Mouse (Mus musculus) intestine, embryonic 16.5 days (tissue): ENCODE results near the gene Rps24. TPM values are rescaled to one million over a fixed set of nuclear protein-coding genes. Genes with fewer than 3 reads are reported as not detected.

Experiments used
- ATAC-seq: fragments of 200-750 bp; cut with Nextera tagmentation; 2 replicates; pipeline ENCODE4 v1.8.0; 2017; ENCODE audit warnings: moderate TSS enrichment, moderate library complexity
- H3K27ac ChIP-seq: fragments of 300-500 bp; sonication (generic); 2 replicates; pipeline ENCODE4 v1.5.1; 2014; ENCODE audit warnings: mild to moderate bottlenecking, low read length
- H3K27me3 ChIP-seq: fragments of 300-500 bp; sonication (generic); replicated peaks from 2 replicates; pipeline ENCODE4 v1.6.1; 2014; ENCODE audit warnings: low read length, control low read depth, mixed read lengths; ENCODE audit not compliant: control insufficient read depth, insufficient read depth
- H3K36me3 ChIP-seq: fragments of 300-500 bp; sonication (generic); 2 replicates; pipeline ENCODE4 v1.6.1; 2014; ENCODE audit warnings: low read length, control low read depth; ENCODE audit not compliant: control insufficient read depth, insufficient read depth
- H3K4me1 ChIP-seq: fragments of 300-500 bp; sonication (generic); 2 replicates; pipeline ENCODE4 v1.6.1; 2014; ENCODE audit warnings: low read length, control low read depth, mixed read lengths; ENCODE audit not compliant: control insufficient read depth, insufficient read depth
- H3K4me2 ChIP-seq: fragments of 300-500 bp; sonication (generic); 2 replicates; pipeline ENCODE4 v1.6.1; 2014; ENCODE audit warnings: low read depth, low read length, control low read depth
- H3K4me3 ChIP-seq: fragments of 300-500 bp; sonication (generic); 2 replicates; pipeline ENCODE4 v1.5.1; 2014; ENCODE audit warnings: mild to moderate bottlenecking, low read length
- H3K9ac ChIP-seq: fragments of 300-500 bp; sonication (generic); 2 replicates; pipeline ENCODE4 v1.6.1; 2014; ENCODE audit warnings: low read depth, low read length
- H3K9me3 ChIP-seq: fragments of 300-500 bp; sonication (generic); 2 replicates; pipeline ENCODE4 v1.6.1; 2016; ENCODE audit warnings: low read length, control low read depth; ENCODE audit not compliant: control insufficient read depth
- WGBS: fragments of 180-500 bp; shearing (Covaris S2); extraction: QIAGEN DNeasy Blood & Tissue Kit; methylation state at CpG from one replicate; pipeline ENCODE4 v1.1.7; 2014; 5-methylcytosine and 5-hydroxymethylcytosine counted together
- polyA plus RNA-seq: library from polyadenylated mRNA; unstranded; fragments of >200 nt; fragmentation: Nextera tagmentation; extraction: Ambion mirVana; gene quantifications from 2 replicates; pipeline ENCODE4 v1.2.1, GENCODE M21; 2015

Rps24 gene
- polyA plus RNA-seq, 1 experiment from 2014 or later, result 745 TPM

- no peak overlapping the region for H3K9ac ChIP-seq
- ATAC-seq, result peak; percentile 81
- no peaks in the 10 kb centered on the region for H3K36me3 ChIP-seq
- no peaks in the 10 kb centered on the region for H3K27me3 ChIP-seq
- H3K9me3 ChIP-seq, result no peaks in the 10 kb centered on the region
- 3% methylated on average over 6 of the region's 6 CpGs for WGBS
- no peak overlapping the region for H3K27ac ChIP-seq
- H3K4me3 ChIP-seq, result no peak overlapping the region
- peaks cover 25% of the 10 kb centered on the region for H3K4me1 ChIP-seq
- peak overlapping the region; percentile 13; the same call in 1 of the 2 replicates for H3K4me2 ChIP-seq
These were observed 43.3 kb downstream of the Rps24 start for GRCm38 (mm10) chr14:24530228-24530627.

GRCm38 (mm10) chr14:24534865-24535545 is 48.1 kb downstream of the Rps24 start:
- H3K27me3 ChIP-seq, result no peaks in the 10 kb centered on the region
- 70% methylated on average over 9 of the region's 9 CpGs for WGBS
- no peak overlapping the region for H3K4me2 ChIP-seq
- no peaks in the 10 kb centered on the region for H3K36me3 ChIP-seq
- no peak overlapping the region for H3K27ac ChIP-seq
- peaks cover 19% of the 10 kb centered on the region for H3K4me1 ChIP-seq
- H3K9ac ChIP-seq, result no peak overlapping the region
- H3K4me3 ChIP-seq, result no peak overlapping the region
- H3K9me3 ChIP-seq, result no peaks in the 10 kb centered on the region
- no peak for ATAC-seq

GRCm38 (mm10) chr14:24542901-24543300 is 56.0 kb downstream of the Rps24 start:
- Histone ChIP-seq H3K27ac (no peak overlapping the region), H3K4me2 (no peak overlapping the region), H3K36me3 (no peaks in the 10 kb centered on the region), H3K27me3 (no peaks in the 10 kb centered on the region), H3K4me1 (no peaks in the 10 kb centered on the region), H3K9ac (no peak overlapping the region), H3K9me3 (peaks cover 7% of the 10 kb centered on the region; the same call in 1 of the 2 replicates), H3K4me3 (no peak overlapping the region)
- ATAC-seq, result no peak
- 68% methylated on average over 4 of the region's 4 CpGs for WGBS

GRCm38 (mm10) chr14:24544057-24544456 is 57.1 kb downstream of the Rps24 start:
- ATAC-seq, result no peak
- H3K9ac ChIP-seq, result no peak overlapping the region
- 41% methylated on average over 2 of the region's 2 CpGs for WGBS
- H3K4me1 ChIP-seq, result no peaks in the 10 kb centered on the region
- no peak overlapping the region for H3K27ac ChIP-seq
- no peaks in the 10 kb centered on the region for H3K27me3 ChIP-seq
- no peak overlapping the region for H3K4me2 ChIP-seq
- peaks cover 7% of the 10 kb centered on the region; the same call in 1 of the 2 replicates for H3K9me3 ChIP-seq
- no peaks in the 10 kb centered on the region for H3K36me3 ChIP-seq
- H3K4me3 ChIP-seq, result no peak overlapping the region

Other genes starting within 250 kb of the Rps24 start
- 7.4 and 7.8 TPM in 2 replicates for gene Dlg5, start 241.2 kb upstream of the Rps24 start, polyA plus RNA-seq
- gene E330034G19Rik, start 193.9 kb upstream of the Rps24 start, polyA plus RNA-seq, result not detected in 2 replicates
- 14.2 and 15.3 TPM in 2 replicates for gene Polr3a, start 67 bp upstream of the Rps24 start, polyA plus RNA-seq